Mouse (Mus musculus): ENCODE data around the gene Ncbp1. TPM values are rescaled to one million over a fixed set of nuclear protein-coding genes. Genes with fewer than 3 reads are reported as not detected.

The Ncbp1 gene
- polyA plus RNA-seq, 1 experiment from 2014 or later: 59.8 TPM

GRCm38 (mm10) chr4:46221090-46221489 lies 82.7 kb downstream of the Ncbp1 start:
- H3K36me3 ChIP-seq (ENCODE audit: control insufficient read depth, insufficient read depth, low read length): no peaks in the 10 kb centered on the region
- 77% methylated on average over 3 of the region's 3 CpGs for WGBS
- H3K9me3 ChIP-seq (replicated peaks; ENCODE audit: control insufficient read depth, low read length): no peaks in the 10 kb centered on the region
- no peak overlapping the region for H3K4me3 ChIP-seq (replicated peaks; ENCODE audit: low read length)
- no peak overlapping the region for H3K4me2 ChIP-seq (ENCODE audit: low read depth, low read length)
- no peaks in the 10 kb centered on the region for H3K4me1 ChIP-seq (ENCODE audit: control insufficient read depth, insufficient read depth, low read length)
- no peak for ATAC-seq (ENCODE audit: insufficient read depth, low FRiP score)
- H3K27me3 ChIP-seq (ENCODE audit: control insufficient read depth, insufficient read depth, low read length): no peaks in the 10 kb centered on the region
- H3K27ac ChIP-seq (ENCODE audit: low read length): no peak overlapping the region
- H3K9ac ChIP-seq (ENCODE audit: low read length): no peak overlapping the region

Other genes starting within 250 kb of the Ncbp1 start
- 0.22 and 0.28 TPM in 2 replicates for gene Ccdc180, start 248.3 kb upstream of the Ncbp1 start, polyA plus RNA-seq (2015; fragmentation: Nextera tagmentation; extraction: Ambion mirVana)
- 22.6 and 24.5 TPM in 2 replicates for gene Tdrd7, start 173.3 kb upstream of the Ncbp1 start, polyA plus RNA-seq (2015; fragmentation: Nextera tagmentation; extraction: Ambion mirVana)
- gene Tmod1, start 99.7 kb upstream of the Ncbp1 start, polyA plus RNA-seq (2015; fragmentation: Nextera tagmentation; extraction: Ambion mirVana): 5.5 and 16.2 TPM in 2 replicates
- 32.7 and 36.4 TPM in 2 replicates for gene Tstd2, start 81 bp downstream of the Ncbp1 start, polyA plus RNA-seq (2015; fragmentation: Nextera tagmentation; extraction: Ambion mirVana)
- gene Xpa, start 57.7 kb downstream of the Ncbp1 start, polyA plus RNA-seq (2015; fragmentation: Nextera tagmentation; extraction: Ambion mirVana): 18.0 and 20.8 TPM in 2 replicates
- 0.26 and 0.31 TPM in 2 replicates for gene Foxe1, start 205.0 kb downstream of the Ncbp1 start, polyA plus RNA-seq (2015; fragmentation: Nextera tagmentation; extraction: Ambion mirVana)